ENCODE assay signal across 27 mouse cellular contexts in the genomic region with DNA sequence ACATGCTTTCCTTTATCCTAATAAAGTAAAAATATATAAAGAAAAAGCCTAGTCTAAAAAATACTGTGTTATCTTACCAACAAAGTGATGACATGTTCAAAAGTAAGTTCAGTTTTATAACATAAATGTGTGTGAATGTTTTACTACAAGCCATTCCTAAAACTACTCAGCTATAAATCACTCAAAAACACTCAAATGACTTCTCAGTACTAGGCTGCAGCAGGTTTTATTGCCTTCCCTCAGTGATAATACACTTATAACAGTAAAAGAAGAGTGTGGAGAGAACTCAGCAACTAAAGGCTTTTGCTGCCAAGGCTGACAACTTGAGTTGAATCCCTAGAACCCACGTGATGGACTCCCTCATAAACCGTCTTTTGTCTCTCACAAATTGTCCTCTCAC. TPM values are rescaled to one million over a fixed set of nuclear protein-coding genes. Genes with fewer than 3 reads are reported as not detected.
DNase-seq lines count a peak whose midpoint lies in the region; ATAC-seq lines count a peak whose summit lies in the region.
"Had no signal": no experiment of that assay in that cellular context is flagged by ENCODE, and none has a peak within 500 bp of the region (broad histone marks: within the 10 kb centered on the region; RNA-seq: fewer than 3 reads in every experiment).

No protein-coding gene starts in this region.

- H3K4me2 ChIP-seq in kidney, embryonic 16.5 days (replicated peaks; ENCODE audit: low read depth, low read length): 0 out of 2 replicates have a peak overlapping the region, but pooled peaks have one; percentile 23
- no peak overlapping the region for H3K4me2 ChIP-seq in intestine, embryonic 14.5 days (ENCODE audit: low read length)
- H3K4me2 ChIP-seq in intestine, embryonic 15.5 days (replicated peaks): peak overlapping the region; percentile 35; the same call in 1 of the 2 replicates
- H3K4me2 ChIP-seq: embryonic facial prominence, embryonic 13.5 days; forebrain, embryonic 12.5 days; heart, embryonic 13.5 days; hindbrain, embryonic 14.5 days had no signal

- no peaks in the 10 kb centered on the region for H3K27me3 ChIP-seq in kidney, embryonic 16.5 days (ENCODE audit: insufficient read depth, low read length)
- H3K27me3 ChIP-seq in intestine, embryonic 14.5 days (replicated peaks; ENCODE audit: control insufficient read depth, insufficient read depth, low read length): no peaks in the 10 kb centered on the region
- H3K27me3 ChIP-seq in intestine, embryonic 15.5 days (replicated peaks): no peaks in the 10 kb centered on the region
- H3K27me3 ChIP-seq: embryonic facial prominence, embryonic 13.5 days; forebrain, embryonic 12.5 days; heart, embryonic 13.5 days had no signal

- DNase-seq in kidney, postnatal 4 days: no peak
- no peak for DNase-seq in intestine, embryonic 14.5 days (ENCODE audit: low spot score)
- no peak for DNase-seq in layer of hippocampus, adult 9-10 months (ENCODE audit: low spot score)
- no peak for DNase-seq in spleen, postnatal 14 days (ENCODE audit: low spot score in 2 of 2)
- DNase-seq: adrenal gland, adult 2 months; adrenal gland, postnatal 14 days; cerebellum, adult 11 months; cerebellum, adult 2 months; cerebellum, postnatal 10 days; cerebellum, postnatal 36 days; embryo, embryonic 11 days; gastrocnemius, postnatal 10 days; gastrocnemius, postnatal 36 days; heart, adult 2 months; heart, postnatal 14 days; heart, postnatal 4 days had no signal

- 0 out of 2 replicates have a peak overlapping the region, but pooled peaks have one; percentile 45 for H3K27ac ChIP-seq in kidney, embryonic 16.5 days (ENCODE audit: low read length)
- no peak overlapping the region for H3K27ac ChIP-seq in intestine, embryonic 14.5 days (ENCODE audit: low read depth)
- 0 out of 2 replicates have a peak overlapping the region, but pooled peaks have one; percentile 44 for H3K27ac ChIP-seq in intestine, embryonic 15.5 days
- H3K27ac ChIP-seq: embryonic facial prominence, embryonic 10.5 days; embryonic facial prominence, embryonic 13.5 days; forebrain, embryonic 12.5 days; heart, adult 2 months; heart, embryonic 10.5 days; heart, embryonic 13.5 days; hindbrain, embryonic 14.5 days had no signal

- no peak overlapping the region for H3K4me3 ChIP-seq in kidney, embryonic 16.5 days (ENCODE audit: low read length)
- H3K4me3 ChIP-seq in intestine, embryonic 14.5 days (ENCODE audit: low read depth, low read length): no peak overlapping the region
- no peak overlapping the region for H3K4me3 ChIP-seq in intestine, embryonic 15.5 days (replicated peaks)
- H3K4me3 ChIP-seq: embryonic facial prominence, embryonic 10.5 days; embryonic facial prominence, embryonic 13.5 days; erythroblast, embryonic 14.5 days; forebrain, embryonic 12.5 days; heart, adult 2 months; heart, embryonic 10.5 days; heart, embryonic 13.5 days had no signal

- no peaks in the 10 kb centered on the region for H3K9me3 ChIP-seq in kidney, embryonic 16.5 days (ENCODE audit: low read length)
- no peaks in the 10 kb centered on the region for H3K9me3 ChIP-seq in intestine, embryonic 14.5 days (ENCODE audit: control insufficient read depth, low read length)
- no peaks in the 10 kb centered on the region for H3K9me3 ChIP-seq in intestine, embryonic 15.5 days
- H3K9me3 ChIP-seq: embryonic facial prominence, embryonic 10.5 days; embryonic facial prominence, embryonic 13.5 days; forebrain, embryonic 12.5 days; heart, embryonic 10.5 days; heart, embryonic 13.5 days had no signal

- H3K9ac ChIP-seq in kidney, embryonic 16.5 days (replicated peaks; ENCODE audit: low read length): no peak overlapping the region
- H3K9ac ChIP-seq in intestine, embryonic 14.5 days (ENCODE audit: low read length): no peak overlapping the region
- no peak overlapping the region for H3K9ac ChIP-seq in intestine, embryonic 15.5 days
- H3K9ac ChIP-seq: embryonic facial prominence, embryonic 13.5 days; forebrain, embryonic 12.5 days; heart, embryonic 13.5 days; hindbrain, embryonic 14.5 days had no signal

- peaks cover 16% of the 10 kb centered on the region for H3K4me1 ChIP-seq in kidney, embryonic 16.5 days (ENCODE audit: insufficient read depth, low read length)
- H3K4me1 ChIP-seq in intestine, embryonic 14.5 days (replicated peaks; ENCODE audit: control insufficient read depth, insufficient read depth, low read length): 0 out of 2 replicates have a peak, but pooled peaks cover 5% of the 10 kb centered on the region
- no peaks in the 10 kb centered on the region for H3K4me1 ChIP-seq in intestine, embryonic 15.5 days (replicated peaks)
- H3K4me1 ChIP-seq: embryonic facial prominence, embryonic 10.5 days; embryonic facial prominence, embryonic 13.5 days; forebrain, embryonic 12.5 days; heart, embryonic 10.5 days; heart, embryonic 13.5 days had no signal

- WGBS in kidney, embryonic 16.5 days: 31% methylated on average over 2 of the region's 2 CpGs
- WGBS in intestine, embryonic 14.5 days: 44% methylated on average over 2 of the region's 2 CpGs
- 54% methylated on average over 2 of the region's 2 CpGs for WGBS in intestine, embryonic 15.5 days

- peaks cover 12% of the 10 kb centered on the region for H3K36me3 ChIP-seq in kidney, embryonic 16.5 days (ENCODE audit: insufficient read depth, low read length)
- peaks cover 23% of the 10 kb centered on the region for H3K36me3 ChIP-seq in intestine, embryonic 14.5 days (ENCODE audit: control insufficient read depth, insufficient read depth, low read length)
- peaks cover 6% of the 10 kb centered on the region; the same call in 1 of the 2 replicates for H3K36me3 ChIP-seq in intestine, embryonic 15.5 days

- peak; percentile 49; the same call in 1 of the 2 replicates for ATAC-seq in kidney, embryonic 16.5 days (ENCODE audit: low FRiP score, low TSS enrichment)
- peak; percentile 57; the same call in 1 of the 2 replicates for ATAC-seq in intestine, embryonic 14.5 days (replicated peaks; ENCODE audit: low FRiP score, low TSS enrichment, low read depth)
- ATAC-seq in intestine, embryonic 15.5 days: peak; percentile 85
- ATAC-seq: CD4-positive, CD25-positive, alpha-beta regulatory T cell, adult 4 months; forebrain, embryonic 16.5 days had no signal

RNA-seq across cellular contexts. Expression of gene Sptlc2, which starts 18.8 kb away (rescaled TPM):
- polyA plus RNA-seq in kidney, embryonic 16.5 days (2015; fragmentation: Nextera tagmentation; extraction: Ambion mirVana): 84.9 and 86.9 TPM in 2 replicates
- polyA plus RNA-seq in intestine, embryonic 14.5 days (2014; fragmentation: Nextera tagmentation; extraction: Ambion mirVana): 101 and 118 TPM in 2 replicates
- 115 and 119 TPM in 2 replicates for polyA plus RNA-seq in intestine, embryonic 15.5 days (2015; fragmentation: Nextera tagmentation; extraction: Ambion mirVana)
